Mouse (Mus musculus) ES-CJ7 (cell line): ENCODE data around the gene Mrpl51.
A peak's percentile ranks its signal among the peaks of the same experiment; 100 is the strongest.

Experiments used
- DNase-seq: peaks from one replicate; pipeline ENCODE4 v3.0.0; 2011; ENCODE audit warnings: low read depth, low spot score

The Mrpl51 gene

GRCm38 (mm10) chr6:125192016-125192714, 564 bp downstream of the Mrpl51 start:
- peak; percentile 98 for DNase-seq

- no peak for DNase-seq
Observed at GRCm38 (mm10) chr6:125192841-125193240, 1.2 kb downstream of the Mrpl51 start.

GRCm38 (mm10) chr6:125193390-125193789, 1.8 kb downstream of the Mrpl51 start:
- DNase-seq, result no peak

GRCm38 (mm10) chr6:125195541-125196075, 4.0 kb downstream of the Mrpl51 start:
- peak; percentile 85 for DNase-seq

GRCm38 (mm10) chr6:125196301-125196700, 4.7 kb downstream of the Mrpl51 start:
- DNase-seq, result peak; percentile 91

- no peak for DNase-seq
Observed at GRCm38 (mm10) chr6:125197166-125197565, 5.6 kb downstream of the Mrpl51 start.

- peak; percentile 56 for DNase-seq
Observed at GRCm38 (mm10) chr6:125210436-125210835, 18.8 kb downstream of the Mrpl51 start.

GRCm38 (mm10) chr6:125212621-125213020, 21.0 kb downstream of the Mrpl51 start:
- no peak for DNase-seq

- DNase-seq, result no peak
Observed at GRCm38 (mm10) chr6:125213129-125213528, 21.5 kb downstream of the Mrpl51 start.

- DNase-seq, result no peak
Observed at GRCm38 (mm10) chr6:125213715-125214114, 22.1 kb downstream of the Mrpl51 start.

GRCm38 (mm10) chr6:125215148-125215954, 23.8 kb downstream of the Mrpl51 start, which contains the start of gene Vamp1:
Vamp1 (plus strand) TSS chr6:125215551.
- peak; percentile 100 for DNase-seq

- no peak for DNase-seq
Observed at GRCm38 (mm10) chr6:125216898-125217297, 25.3 kb downstream of the Mrpl51 start.

GRCm38 (mm10) chr6:125217899-125218298, 26.3 kb downstream of the Mrpl51 start:
- no peak for DNase-seq

GRCm38 (mm10) chr6:125218963-125219362, 27.4 kb downstream of the Mrpl51 start:
- peak; percentile 82 for DNase-seq

- no peak for DNase-seq
Observed at GRCm38 (mm10) chr6:125221115-125221745, 29.6 kb downstream of the Mrpl51 start.

GRCm38 (mm10) chr6:125222146-125222545, 30.5 kb downstream of the Mrpl51 start:
- no peak for DNase-seq

GRCm38 (mm10) chr6:125222577-125222976, 31.0 kb downstream of the Mrpl51 start:
- no peak for DNase-seq

- DNase-seq, result peak; percentile 40
Observed at GRCm38 (mm10) chr6:125225518-125226115, 34.0 kb downstream of the Mrpl51 start.

GRCm38 (mm10) chr6:125230571-125230970, 39.0 kb downstream of the Mrpl51 start:
- DNase-seq, result no peak

GRCm38 (mm10) chr6:125231117-125232044, 39.8 kb downstream of the Mrpl51 start, which contains the start of gene Tapbpl:
Tapbpl (minus strand) TSS chr6:125231860.
- DNase-seq, result peak; percentile 49
